Mouse (Mus musculus): Measurements from ENCODE around the gene Dll1. TPM values are rescaled to one million over a fixed set of nuclear protein-coding genes. Genes with fewer than 3 reads are reported as not detected.

Dll1 gene
- polyA plus RNA-seq, 1 experiment from 2014 or later, result 6.6 TPM

- H3K9ac ChIP-seq, result no peak overlapping the region
- no peak overlapping the region for H3K4me2 ChIP-seq
- peaks cover 6% of the 10 kb centered on the region for H3K4me1 ChIP-seq
- no peaks in the 10 kb centered on the region for H3K36me3 ChIP-seq
- no peak overlapping the region for H3K4me3 ChIP-seq
- H3K27ac ChIP-seq (replicated peaks), result no peak overlapping the region
- H3K9me3 ChIP-seq, result no peaks in the 10 kb centered on the region
- 73% methylated on average over 9 of the region's 9 CpGs for WGBS
- no peak for ATAC-seq (ENCODE audit: extremely low read depth, insufficient number of reproducible peaks, low FRiP score, low TSS enrichment)
- H3K27me3 ChIP-seq (replicated peaks), result peaks cover 7% of the 10 kb centered on the region; the same call in 1 of the 2 replicates
These were observed 53.4 kb downstream of the Dll1 start for GRCm38 (mm10) chr17:15323191-15323834.

Other genes starting within 250 kb of the Dll1 start
- 13.9 and 15.2 TPM in 2 replicates for gene Fam120b, start 19.3 kb upstream of the Dll1 start, polyA plus RNA-seq (2015; fragmentation: Nextera tagmentation; extraction: Ambion mirVana)
- gene Psmb1, start 122.9 kb upstream of the Dll1 start, polyA plus RNA-seq (2015; fragmentation: Nextera tagmentation; extraction: Ambion mirVana), result 194 and 219 TPM in 2 replicates
- 24.7 and 28.0 TPM in 2 replicates for gene Tbp, start 123.0 kb upstream of the Dll1 start, polyA plus RNA-seq (2015; fragmentation: Nextera tagmentation; extraction: Ambion mirVana)
- 27.7 and 34.7 TPM in 2 replicates for gene Pdcd2, start 150.4 kb upstream of the Dll1 start, polyA plus RNA-seq (2015; fragmentation: Nextera tagmentation; extraction: Ambion mirVana)
- 1.2 and 1.7 TPM in 2 replicates for gene Prdm9, start 187.5 kb upstream of the Dll1 start, polyA plus RNA-seq (2015; fragmentation: Nextera tagmentation; extraction: Ambion mirVana)